Mouse (Mus musculus) c-Kit-positive CD71-positive TER-119-positive erythroid progenitor cells, embryonic 14.5 days (primary cell): ENCODE data around the gene Trim8.
A peak's percentile ranks its signal among the peaks of the same experiment; 100 is the strongest.

Experiments
- DNase-seq: peaks from one replicate; pipeline ENCODE4 v3.0.0-alpha.2; 2013; ENCODE audit warnings: low spot score

Gene Trim8

GRCm38 (mm10) chr19:46553541-46553955, 52.0 kb downstream of the Trim8 start:
- peak; percentile 74 for DNase-seq

GRCm38 (mm10) chr19:46558009-46558408, 56.5 kb downstream of the Trim8 start:
- no peak for DNase-seq

- no peak for DNase-seq
These were observed 57.1 kb downstream of the Trim8 start for GRCm38 (mm10) chr19:46558631-46559030.

GRCm38 (mm10) chr19:46562132-46562531, 60.6 kb downstream of the Trim8 start:
- DNase-seq, result peak; percentile 54

- no peak for DNase-seq
These were observed 61.3 kb downstream of the Trim8 start for GRCm38 (mm10) chr19:46562581-46563515.

GRCm38 (mm10) chr19:46563603-46564002, 62.1 kb downstream of the Trim8 start:
- DNase-seq, result no peak

GRCm38 (mm10) chr19:46564043-46564462, 62.6 kb downstream of the Trim8 start:
- no peak for DNase-seq
